Mouse (Mus musculus): ENCODE data around the gene Lmln.

DNA sequence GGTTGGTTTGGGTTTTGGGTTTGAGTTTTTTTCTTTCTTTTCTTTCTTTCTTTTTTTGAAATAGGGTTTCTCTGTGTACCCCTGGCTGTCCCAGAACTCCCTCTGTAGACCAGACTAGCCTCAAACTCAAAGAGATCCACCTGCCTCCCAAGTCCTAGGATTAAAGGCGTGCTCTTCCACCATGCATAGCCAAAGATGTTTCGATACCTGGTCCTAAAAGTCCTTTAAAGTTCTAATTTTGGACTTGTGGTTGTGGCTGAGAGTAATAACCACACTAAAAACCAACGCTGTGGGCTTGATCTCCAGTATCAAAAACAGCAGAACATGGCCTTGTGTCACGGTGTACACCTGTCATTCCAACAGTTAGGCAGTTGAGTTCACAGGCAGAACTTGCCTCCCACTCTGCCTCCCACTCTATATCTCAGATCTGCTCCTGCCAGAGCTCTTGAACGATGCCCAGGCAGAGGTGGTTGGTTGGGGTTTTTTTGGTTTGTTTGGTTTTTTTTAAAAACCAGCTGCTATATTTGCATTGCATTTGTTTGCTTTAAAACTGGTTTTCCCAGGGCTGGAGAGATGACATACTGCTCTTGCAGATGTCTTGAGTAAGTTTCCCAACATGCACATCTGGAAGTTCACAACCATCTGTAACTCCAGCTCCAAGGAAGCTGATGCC, 44.5 kb upstream of the Lmln start:
- TF ChIP-seq POLR2A (IDR thresholded peaks at IDR 0.05; ENCODE audit: borderline replicate concordance, insufficient read depth, low read length) (no peak), CTCF (IDR thresholded peaks at IDR 0.05; ENCODE audit: borderline replicate concordance, insufficient read depth, low read depth, low read length) (no peak)

All from cerebellum, adult 2 months (tissue).